Mouse (Mus musculus) hindbrain, postnatal 0 days (tissue): ENCODE measurements around the gene Hira. TPM values are rescaled to one million over a fixed set of nuclear protein-coding genes. Genes with fewer than 3 reads are reported as not detected.
A peak's percentile ranks its signal among the peaks of the same experiment; 100 is the strongest.

Experiments used
- ATAC-seq: fragments of 200-750 bp; cut with Nextera tagmentation; 2 replicates; pipeline ENCODE4 v1.8.0; 2017; ENCODE audit warnings: mild to moderate bottlenecking, moderate TSS enrichment, moderate library complexity
- DNase-seq: peaks from one replicate; pipeline ENCODE4 v3.0.0-alpha.2; 2015; ENCODE audit warnings: low spot score
- H3K27ac ChIP-seq: fragments of 300-500 bp; sonication (generic); 2 replicates; pipeline ENCODE4 v1.5.1; 2014; ENCODE audit warnings: mild to moderate bottlenecking
- H3K27me3 ChIP-seq: fragments of 300-500 bp; sonication (generic); 2 replicates; pipeline ENCODE4 v1.6.1; 2014; ENCODE audit warnings: low read length, mixed read lengths; ENCODE audit not compliant: insufficient read depth
- H3K36me3 ChIP-seq: fragments of 300-500 bp; sonication (generic); 2 replicates; pipeline ENCODE4 v1.6.1; 2014; ENCODE audit warnings: low read length, mixed read lengths; ENCODE audit not compliant: insufficient read depth
- H3K4me1 ChIP-seq: fragments of 300-500 bp; sonication (generic); 2 replicates; pipeline ENCODE4 v1.6.1; 2014; ENCODE audit warnings: antibody characterized with exemption, low read length, mixed read lengths; ENCODE audit not compliant: insufficient read depth
- H3K4me2 ChIP-seq: fragments of 300-500 bp; sonication (generic); 2 replicates; pipeline ENCODE4 v1.6.1; 2014; ENCODE audit warnings: low read depth, mild to moderate bottlenecking, low read length, moderate library complexity, mixed read lengths
- H3K4me3 ChIP-seq: fragments of 300-500 bp; sonication (generic); 2 replicates; pipeline ENCODE4 v1.5.1; 2014; ENCODE audit warnings: low read length
- H3K9ac ChIP-seq: fragments of 300-500 bp; sonication (generic); replicated peaks from 2 replicates; pipeline ENCODE4 v1.6.1; 2014; ENCODE audit warnings: mild to moderate bottlenecking, low read length, moderate library complexity, mixed read lengths
- H3K9me3 ChIP-seq: fragments of 300-500 bp; sonication (generic); 2 replicates; pipeline ENCODE4 v1.6.1; 2016; ENCODE audit warnings: low read length, mixed read lengths
- CTCF ChIP-seq: IDR thresholded peaks from 2 replicates; pipeline ENCODE4 v1.5.1; 2016; ENCODE audit warnings: antibody characterized with exemption, control low read depth, low read depth
- WGBS: fragments of 180-500 bp; shearing (Covaris S2); extraction: QIAGEN DNeasy Blood & Tissue Kit; methylation state at CpG from one replicate; pipeline ENCODE4 v1.1.7; 2014; 5-methylcytosine and 5-hydroxymethylcytosine counted together
- polyA plus RNA-seq: library from polyadenylated mRNA; unstranded; fragments of >200 nt; fragmentation: Nextera tagmentation; extraction: Ambion mirVana; gene quantifications from 2 replicates; pipeline ENCODE4 v1.2.1, GENCODE M21; 2015
- total RNA-seq: library from RNA; depleted of rRNA; stranded (reverse); fragments of >200 nt; gene quantifications from 2 replicates; pipeline ENCODE4 v1.2.3, GENCODE M21; 2014

The Hira gene
- total and polyA plus RNA-seq, 2 experiments from 2014 or later, result 17.9 to 56.7 TPM

DNA sequence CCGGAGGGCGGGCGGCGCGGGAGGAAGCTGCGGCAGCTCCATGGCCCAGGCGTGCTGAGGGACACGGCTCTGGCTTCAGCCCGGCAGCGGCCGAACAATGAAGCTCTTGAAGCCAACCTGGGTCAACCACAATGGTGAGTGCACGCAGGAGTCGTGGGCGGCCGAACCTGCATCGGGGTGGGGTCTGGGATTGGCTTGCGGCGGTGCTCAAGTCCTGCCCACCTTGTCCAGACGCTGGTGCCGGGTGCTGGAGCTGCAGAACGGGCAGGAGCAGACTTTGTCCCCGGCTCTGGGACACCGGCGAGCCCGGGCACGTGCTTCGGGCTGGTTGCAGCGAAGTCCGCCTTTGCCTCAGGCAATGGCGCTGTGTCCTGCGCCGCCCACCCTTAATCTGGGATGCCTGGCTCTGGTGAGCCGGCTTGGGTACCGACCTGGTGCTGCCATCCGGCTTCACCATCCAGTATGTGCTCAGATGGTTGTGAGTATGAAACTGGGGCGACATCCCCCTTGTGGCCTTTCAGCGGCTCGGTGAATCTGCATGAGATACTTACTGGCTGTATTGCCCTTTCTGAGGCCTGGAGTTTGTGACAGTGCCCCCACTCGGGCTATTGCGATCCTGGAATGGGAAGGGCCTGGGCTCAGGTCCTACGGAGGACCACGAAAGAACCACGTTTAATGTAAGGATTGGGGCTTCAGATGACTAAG lies 701 bp downstream of the Hira start:
- no peaks in the 10 kb centered on the region for H3K27me3 ChIP-seq
- TF ChIP-seq CTCF, result peak; percentile 71
- peak overlapping the region; percentile 97 for H3K9ac ChIP-seq
- H3K36me3 ChIP-seq, result peaks cover 3% of the 10 kb centered on the region; the same call in 1 of the 2 replicates
- no peaks in the 10 kb centered on the region for H3K9me3 ChIP-seq
- ATAC-seq (peak; percentile 50), DNase-seq (peak; percentile 81)
- H3K4me1 ChIP-seq, result peaks cover 7% of the 10 kb centered on the region
- peak overlapping the region; percentile 89 for H3K4me3 ChIP-seq
- peak overlapping the region; percentile 80 for H3K4me2 ChIP-seq
- peak overlapping the region; percentile 98 for H3K27ac ChIP-seq
- 0% methylated on average over 41 of the region's 43 CpGs for WGBS

DNA sequence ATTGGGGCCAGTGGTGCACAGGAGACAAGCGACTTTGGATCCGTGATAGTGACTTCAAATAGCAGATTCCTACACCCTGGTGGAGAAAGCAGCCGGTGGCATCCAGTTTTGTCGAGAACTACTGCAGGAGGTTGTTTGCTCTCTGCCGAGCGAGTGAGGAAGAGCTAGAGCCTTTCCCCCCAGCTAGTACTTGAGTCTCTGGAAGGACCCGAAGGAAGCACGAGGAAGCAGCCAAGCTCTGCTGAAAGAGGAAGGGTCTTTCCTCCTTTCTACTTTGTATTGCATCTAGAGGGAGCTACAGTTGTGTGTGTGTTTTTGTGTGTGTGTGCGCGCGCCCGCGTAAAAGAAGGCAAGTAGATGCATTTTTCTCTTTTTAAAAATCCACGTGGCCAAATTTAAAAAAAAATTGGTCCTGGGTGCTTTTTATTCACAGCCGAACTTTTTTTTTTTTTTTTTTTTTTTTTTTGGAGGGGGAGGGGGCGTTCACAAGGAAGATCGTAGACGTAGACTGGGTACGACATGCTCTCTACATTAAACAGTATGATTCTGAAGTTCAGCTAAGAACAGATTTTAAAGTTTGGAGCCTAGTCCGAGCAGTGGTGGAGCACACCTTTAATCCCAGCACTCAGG lies 1.4 kb downstream of the Hira start:
- Histone ChIP-seq H3K9me3 (no peaks in the 10 kb centered on the region), H3K9ac (peak overlapping the region; percentile 97), H3K4me1 (peaks cover 7% of the 10 kb centered on the region), H3K27me3 (no peaks in the 10 kb centered on the region), H3K4me3 (peak overlapping the region; percentile 89), H3K4me2 (peak overlapping the region; percentile 80), H3K36me3 (no peaks in the 10 kb centered on the region; the same call in 1 of the 2 replicates), H3K27ac (peak overlapping the region; percentile 98)
- ATAC-seq, result no peak
- TF ChIP-seq CTCF, result no peak; the same call in 1 of the 2 replicates
- peak; percentile 56 for DNase-seq
- WGBS, result 22% methylated on average over 20 of the region's 20 CpGs

DNA sequence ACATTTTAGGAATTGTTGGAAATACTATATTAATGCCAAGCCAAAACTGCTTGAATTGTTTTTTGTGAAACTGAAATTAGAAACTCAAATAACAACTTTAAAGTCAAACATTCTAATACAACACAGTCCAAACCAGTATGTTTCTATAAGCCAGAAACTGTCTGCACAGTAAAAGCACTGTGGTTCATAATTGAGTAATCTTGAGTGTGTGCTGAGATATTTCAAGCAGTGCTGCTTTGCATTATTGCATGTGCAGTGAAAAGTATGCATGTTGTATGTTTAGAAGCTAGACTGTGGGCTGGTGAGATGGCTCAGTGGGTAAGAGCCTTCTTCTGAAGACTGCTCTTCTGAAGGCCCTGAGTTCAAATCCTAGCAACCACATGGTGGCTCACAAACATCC lies 7.2 kb downstream of the Hira start:
- H3K4me1 ChIP-seq, result peaks cover 6% of the 10 kb centered on the region
- no peak for ATAC-seq
- H3K9ac ChIP-seq, result no peak overlapping the region
- H3K4me2 ChIP-seq, result no peak overlapping the region
- H3K27ac ChIP-seq, result no peak overlapping the region
- no peak for TF ChIP-seq CTCF
- no peak for DNase-seq
- no peaks in the 10 kb centered on the region for H3K9me3 ChIP-seq
- no peaks in the 10 kb centered on the region for H3K36me3 ChIP-seq
- no peak overlapping the region for H3K4me3 ChIP-seq
- no peaks in the 10 kb centered on the region for H3K27me3 ChIP-seq

DNA sequence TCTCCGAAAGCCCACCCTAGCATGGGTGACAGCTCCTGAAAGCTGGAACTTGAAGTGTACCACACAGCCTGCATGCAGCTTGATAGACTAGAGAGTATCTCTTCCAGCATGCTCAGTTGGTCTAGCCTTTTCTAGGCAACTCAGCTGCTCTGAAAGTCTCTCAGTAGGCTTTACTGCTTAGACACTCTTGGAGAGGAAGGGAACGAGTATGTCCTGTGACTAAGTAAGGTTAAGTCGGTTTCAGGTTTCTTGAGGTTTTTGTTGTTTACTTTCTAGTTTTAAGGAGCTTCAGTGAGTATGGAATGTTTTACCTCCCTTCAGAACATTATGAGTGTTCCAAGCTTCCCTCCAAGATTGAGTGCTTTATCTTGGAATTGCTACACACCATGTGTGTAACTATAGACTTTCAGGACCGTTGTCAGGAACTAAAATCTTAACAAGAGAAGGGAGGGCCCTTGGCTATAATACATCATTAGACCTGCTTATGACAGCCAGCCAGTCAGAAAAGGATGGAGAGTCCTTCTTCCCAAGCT lies 17.1 kb downstream of the Hira start:
- H3K27ac ChIP-seq, result no peak overlapping the region
- TF ChIP-seq CTCF, result no peak
- H3K9ac ChIP-seq, result no peak overlapping the region
- peaks cover 18% of the 10 kb centered on the region; the same call in 1 of the 2 replicates for H3K36me3 ChIP-seq
- no peaks in the 10 kb centered on the region for H3K27me3 ChIP-seq
- DNase-seq, result no peak
- 87% methylated on average over 4 of the region's 4 CpGs for WGBS
- no peak for ATAC-seq
- H3K9me3 ChIP-seq, result no peaks in the 10 kb centered on the region
- no peaks in the 10 kb centered on the region for H3K4me1 ChIP-seq
- H3K4me2 ChIP-seq, result no peak overlapping the region
- no peak overlapping the region for H3K4me3 ChIP-seq

DNA sequence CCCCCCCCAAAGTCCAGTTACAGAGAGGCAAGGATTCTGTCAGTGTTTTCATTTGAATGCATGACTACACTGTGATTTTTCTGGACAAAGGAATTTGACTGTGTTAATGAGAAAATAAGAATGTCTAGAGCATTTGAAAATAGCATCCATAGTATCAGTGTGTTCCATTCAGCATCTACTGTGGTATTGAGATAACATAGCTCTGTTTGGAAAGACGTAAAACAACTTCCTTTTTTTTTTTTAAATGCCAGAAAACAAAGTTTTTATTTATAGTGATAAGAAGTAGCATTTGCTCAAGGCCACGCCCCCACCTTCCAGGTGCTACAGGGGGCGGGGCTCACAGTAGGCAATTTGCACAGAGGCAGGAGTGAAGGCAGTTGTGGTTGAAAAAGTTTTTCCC lies 18.4 kb downstream of the Hira start:
- no peak overlapping the region for H3K27ac ChIP-seq
- H3K9me3 ChIP-seq, result no peaks in the 10 kb centered on the region
- DNase-seq (no peak), ATAC-seq (no peak)
- H3K4me1 ChIP-seq, result no peaks in the 10 kb centered on the region
- H3K36me3 ChIP-seq, result peaks cover 24% of the 10 kb centered on the region; the same call in 1 of the 2 replicates
- H3K27me3 ChIP-seq, result no peaks in the 10 kb centered on the region
- no peak for TF ChIP-seq CTCF
- no peak overlapping the region for H3K4me3 ChIP-seq
- H3K4me2 ChIP-seq, result no peak overlapping the region
- no peak overlapping the region for H3K9ac ChIP-seq
- WGBS, result 91% methylated on average over 3 of the region's 3 CpGs

DNA sequence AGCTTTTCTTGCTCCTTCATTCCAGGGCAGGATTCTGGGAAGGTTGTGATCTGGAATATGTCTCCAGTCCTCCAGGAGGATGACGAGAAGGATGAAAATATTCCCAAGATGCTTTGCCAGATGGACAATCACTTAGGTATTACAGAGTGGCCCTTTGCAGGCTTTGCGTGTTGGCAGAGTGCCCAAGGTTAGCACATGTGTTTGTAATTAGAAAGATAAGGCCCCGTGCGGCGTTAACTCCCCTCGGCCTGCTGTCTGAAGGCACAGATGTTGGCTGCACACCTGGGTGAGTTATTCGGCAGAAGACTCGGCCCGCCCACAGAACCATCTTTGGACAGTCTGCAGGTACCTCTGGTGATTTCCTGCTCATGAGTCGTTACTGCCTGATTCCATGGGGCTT lies 19.6 kb downstream of the Hira start:
- no peak for TF ChIP-seq CTCF
- Histone ChIP-seq H3K4me1 (no peaks in the 10 kb centered on the region), H3K9ac (no peak overlapping the region), H3K27ac (no peak overlapping the region), H3K36me3 (peaks cover 24% of the 10 kb centered on the region; the same call in 1 of the 2 replicates), H3K9me3 (no peaks in the 10 kb centered on the region), H3K4me3 (no peak overlapping the region), H3K4me2 (no peak overlapping the region), H3K27me3 (no peaks in the 10 kb centered on the region)
- peak; percentile 3 for DNase-seq
- no peak for ATAC-seq
- WGBS, result 71% methylated on average over 10 of the region's 10 CpGs
